Mouse (Mus musculus) left cerebral cortex, postnatal 4 days (tissue): ENCODE results near the gene Clasrp. TPM values are rescaled to one million over a fixed set of nuclear protein-coding genes. Genes with fewer than 3 reads are reported as not detected.
"Not testable (repeated sequence)": the region's sequence is repeated elsewhere in the genome, so short reads cannot be mapped to it uniquely, and the experiment has no call there.

Experiments used
- DNase-seq: peaks from one replicate; pipeline ENCODE4 v3.0.0-alpha.2; 2022
- intact Hi-C: fragments of 180-260 bp; cut with DNase I; formaldehyde crosslinking; loops from one replicate; pipeline ENCODE4 v1.15.1; 2025
- total RNA-seq, 2 experiments: library from RNA; stranded (reverse); gene quantifications; 2 replicates each; pipeline ENCODE4 v1.2.3; 2021

Gene Clasrp
- total RNA-seq, 2 experiments from 2014 or later, result 98.0 to 106 TPM

DNA sequence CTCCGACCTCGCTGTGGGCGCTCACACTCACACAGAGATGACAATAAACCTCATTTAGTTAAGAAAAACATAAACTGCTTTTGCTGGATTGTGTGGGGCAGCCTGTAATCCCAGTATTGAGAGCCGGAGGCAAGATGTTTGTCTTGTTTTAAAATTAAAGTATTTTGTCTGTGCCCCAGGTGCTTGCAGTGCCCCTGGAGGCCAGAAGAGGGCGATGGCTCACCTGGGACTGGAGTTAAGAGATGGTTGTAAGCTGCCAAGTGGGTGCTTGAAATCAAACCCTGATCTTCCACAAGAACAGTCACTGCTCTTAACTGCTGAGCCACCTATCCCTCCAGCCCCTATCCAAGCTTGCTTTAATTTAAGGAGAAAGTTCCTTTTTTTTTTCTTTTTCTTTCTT lies 6.7 kb upstream of the Clasrp start:
- no peak for DNase-seq
- intact Hi-C loops, result no loop called here

DNA sequence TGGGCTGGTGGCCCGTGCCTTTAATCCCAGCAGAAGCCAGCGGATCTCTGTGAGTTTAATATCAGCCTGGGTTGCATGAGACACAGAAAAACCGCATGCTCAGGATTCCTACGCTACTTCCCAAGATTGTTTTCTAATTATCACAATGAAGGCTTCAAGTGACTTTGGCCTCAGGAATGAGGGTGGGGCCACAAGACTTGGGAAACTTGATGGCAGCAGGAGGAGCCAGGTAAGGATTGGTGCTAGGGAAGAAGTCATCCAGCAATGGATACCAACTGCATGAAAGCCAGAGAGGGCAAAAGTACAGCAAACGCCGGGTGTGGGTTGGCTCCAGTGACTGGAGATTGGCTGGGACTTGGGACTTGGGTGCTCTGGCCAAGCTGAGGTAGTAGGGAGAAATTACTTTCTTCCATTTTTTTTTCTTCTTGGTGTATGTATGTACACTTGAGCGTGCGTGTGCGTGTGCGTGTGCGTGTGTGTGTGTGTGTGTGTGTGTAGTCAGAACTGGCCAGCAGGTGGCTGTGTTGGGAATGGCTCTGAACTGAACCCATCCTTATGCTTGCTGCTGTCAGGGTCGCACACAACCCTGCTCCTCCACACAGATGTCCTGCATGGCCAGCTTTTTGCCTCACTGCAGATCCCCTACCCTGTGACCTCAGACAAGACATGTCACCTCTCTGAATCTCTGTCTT lies 5.5 kb upstream of the Clasrp start:
- no peak for DNase-seq
- intact Hi-C loops, result no loop called here

GRCm38 (mm10) chr7:19607291-19607690 lies 3.0 kb upstream of the Clasrp start:
- DNase-seq, result no peak
- intact Hi-C loops, result no loop called here

DNA sequence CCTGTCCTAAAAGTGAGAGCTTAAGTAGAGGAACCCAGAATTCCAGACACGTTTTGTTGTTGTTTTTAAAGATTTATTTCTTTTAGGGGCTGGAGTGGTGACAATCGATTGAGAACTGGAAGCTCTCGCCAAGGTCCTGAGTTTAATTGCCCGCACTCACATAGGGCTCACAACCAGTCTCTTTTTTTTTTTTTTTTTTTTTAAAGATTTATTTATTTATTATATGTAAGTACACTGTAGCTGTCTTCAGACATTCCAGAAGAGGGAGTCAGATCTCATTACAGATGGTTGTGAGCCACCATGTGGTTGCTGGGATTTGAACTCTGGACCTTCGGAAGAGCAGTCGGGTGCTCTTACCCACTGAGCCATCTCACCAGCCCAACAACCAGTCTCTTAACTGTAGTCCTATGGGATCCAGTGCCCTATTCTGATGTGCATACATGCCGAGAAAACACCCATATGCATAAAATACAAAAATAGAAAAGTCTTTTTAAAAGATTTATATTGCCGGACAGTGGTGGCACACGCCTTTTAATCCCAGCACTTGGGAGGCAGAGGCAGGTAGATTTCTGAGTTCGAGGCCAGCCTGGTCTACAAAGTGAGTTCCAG lies 424 bp upstream of the Clasrp start:
- intact Hi-C loops, DNase-seq: not testable (repeated sequence)

DNA sequence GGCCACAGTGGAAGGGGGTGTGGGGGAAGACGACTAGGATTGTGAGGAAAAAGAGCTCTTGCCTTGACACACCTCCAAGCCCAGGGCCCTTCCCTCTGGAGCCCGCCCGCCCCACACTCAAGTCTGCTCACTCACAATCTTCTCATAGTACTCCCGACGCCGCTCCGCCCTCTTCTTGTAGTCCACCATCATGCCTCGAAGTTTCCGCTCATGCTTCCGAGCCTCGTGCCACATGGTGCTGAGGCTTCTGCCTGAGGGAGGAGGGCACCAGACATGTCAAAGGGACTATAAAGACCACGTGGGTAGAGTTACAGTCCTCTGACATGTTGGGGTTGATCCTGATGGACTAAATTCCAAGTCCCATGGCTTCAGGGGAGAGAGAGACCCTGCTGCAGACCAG lies 1.2 kb downstream of the Clasrp start:
- no peak for DNase-seq
- intact Hi-C loops, result no loop called here

DNA sequence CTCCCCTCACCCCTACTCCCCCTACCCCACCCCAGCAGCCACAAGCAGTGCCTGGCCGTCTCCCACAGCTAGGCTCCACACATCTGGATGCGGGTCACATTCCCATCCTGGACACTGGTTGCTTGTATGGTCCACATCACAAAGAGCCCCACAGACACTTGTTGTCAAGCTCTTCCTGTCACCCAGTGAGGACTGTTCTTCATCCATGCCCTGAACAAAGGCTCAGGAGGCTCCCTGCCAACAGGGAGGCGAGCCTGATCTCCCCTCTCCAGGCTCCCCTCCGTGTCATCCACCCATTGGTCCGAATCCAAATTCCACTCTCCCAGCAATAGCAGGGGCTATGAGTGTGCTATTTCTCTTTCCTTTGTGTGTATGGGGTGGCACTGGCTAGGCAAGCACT lies 3.7 kb downstream of the Clasrp start:
- peak; percentile 44 for DNase-seq

GRCm38 (mm10) chr7:19593061-19593730 lies 11.1 kb downstream of the Clasrp start:
- intact Hi-C loops, result no loop called here
- DNase-seq, result no peak

More for the DNA sequence above, 3.7 kb downstream of the Clasrp start:
- intact Hi-C loops, result no loop called here

- intact Hi-C loops, result loop anchor here (10.0 kb wide), 1 partner anchor 45 kb away; no protein-coding TSS in a partner anchor
- DNase-seq, result peak; percentile 81
Observed at GRCm38 (mm10) chr7:19589917-19590316, 14.4 kb downstream of the Clasrp start.

DNA sequence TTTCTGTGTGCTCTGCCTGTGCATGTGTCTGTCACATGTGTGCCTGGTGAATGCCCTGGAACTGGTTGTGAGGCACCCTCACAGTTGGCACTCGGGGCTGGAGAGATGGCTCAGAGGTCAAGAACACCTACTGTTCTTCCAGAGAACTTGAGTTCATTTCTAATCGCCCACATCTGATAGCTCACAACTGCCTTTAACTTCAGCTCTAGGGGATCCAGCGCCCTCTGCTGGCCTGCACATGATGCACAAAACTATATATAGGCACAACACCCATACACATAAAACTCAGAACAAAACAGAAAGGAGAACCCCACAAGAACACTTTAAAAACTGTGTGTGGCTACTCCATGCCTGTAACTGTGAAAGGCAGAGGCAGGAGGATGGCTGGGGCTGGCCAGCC lies 15.1 kb downstream of the Clasrp start:
- peak; percentile 56 for DNase-seq
- intact Hi-C loops, result loop anchor here (10.0 kb wide), 1 partner anchor 46 kb away; no protein-coding TSS in a partner anchor

DNA sequence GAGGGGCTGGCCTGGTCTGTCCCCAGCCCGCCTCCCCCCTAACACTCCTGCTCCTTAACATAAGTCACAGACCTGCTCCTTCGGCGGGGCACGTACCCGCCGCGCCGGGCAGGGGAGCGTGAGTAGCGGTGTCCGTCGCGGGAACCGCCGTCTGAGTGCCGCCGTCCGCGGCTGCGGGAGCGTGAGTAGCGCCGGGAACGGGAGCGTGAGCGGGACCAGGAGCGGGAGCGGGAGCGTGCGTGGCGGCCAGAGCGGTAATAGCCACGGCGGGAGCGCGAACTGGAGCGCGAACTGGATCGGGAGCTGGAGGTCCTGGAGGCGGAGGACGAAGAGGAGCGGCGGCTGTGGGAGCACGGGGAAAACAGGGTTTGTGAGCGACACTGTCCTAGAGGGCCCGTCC lies 18.0 kb downstream of the Clasrp start:
- no peak for DNase-seq
- intact Hi-C loops, result loop anchor here (10.0 kb wide), 1 partner anchor 49 kb away; no protein-coding TSS in a partner anchor

DNA sequence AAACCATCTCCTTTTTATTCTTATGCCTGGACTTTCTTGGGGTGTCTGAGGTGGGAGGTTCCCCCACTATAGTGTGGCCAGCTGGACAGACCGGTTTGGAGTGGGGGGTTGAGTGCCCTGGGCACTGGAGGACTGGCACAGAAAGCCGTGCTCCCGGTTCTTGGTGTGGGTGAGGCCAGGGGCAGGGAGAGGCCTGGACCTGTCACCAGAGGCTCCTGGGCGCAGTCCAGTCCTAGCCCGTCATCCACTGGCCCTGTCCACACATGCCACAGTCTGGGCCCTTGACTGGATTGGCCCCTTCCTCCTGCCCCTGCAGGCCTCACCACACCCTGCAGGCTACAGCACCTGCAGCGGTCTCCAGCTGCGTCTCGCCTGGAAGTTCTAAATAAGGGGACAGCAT lies 23.7 kb downstream of the Clasrp start:
- intact Hi-C loops, result loop anchor here (10.0 kb wide), 1 partner anchor 54 kb away; no protein-coding TSS in a partner anchor

GRCm38 (mm10) chr7:19579751-19580150 lies 24.5 kb downstream of the Clasrp start:
- intact Hi-C loops, result loop anchor here (10.0 kb wide), 1 partner anchor 55 kb away; no protein-coding TSS in a partner anchor
- DNase-seq, result no peak

More for the DNA sequence above, 23.7 kb downstream of the Clasrp start:
- no peak for DNase-seq

DNA sequence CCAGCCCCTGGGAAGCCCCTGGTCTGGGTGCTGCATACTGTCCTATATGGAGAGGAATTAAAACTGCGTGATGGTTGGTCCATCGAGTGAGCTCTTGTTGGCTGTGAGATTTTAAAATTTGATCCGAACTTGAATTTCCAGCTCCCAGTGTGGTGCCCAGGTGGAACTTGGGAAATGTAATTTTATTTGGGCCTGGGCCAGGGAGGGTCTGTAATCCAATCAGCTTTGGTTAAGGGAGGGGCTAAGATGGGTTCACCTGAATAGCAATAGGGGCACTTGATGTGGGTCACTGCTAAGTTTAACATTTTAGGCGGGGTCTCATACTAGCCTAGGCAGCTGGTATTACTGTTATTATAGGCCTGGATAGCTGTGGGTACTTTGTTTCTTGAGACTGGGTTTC lies 25.9 kb downstream of the Clasrp start:
- no peak for DNase-seq
- intact Hi-C loops, result no loop called here

GRCm38 (mm10) chr7:19577877-19578414 lies 26.3 kb downstream of the Clasrp start:
- no peak for DNase-seq
- intact Hi-C loops, result no loop called here

DNA sequence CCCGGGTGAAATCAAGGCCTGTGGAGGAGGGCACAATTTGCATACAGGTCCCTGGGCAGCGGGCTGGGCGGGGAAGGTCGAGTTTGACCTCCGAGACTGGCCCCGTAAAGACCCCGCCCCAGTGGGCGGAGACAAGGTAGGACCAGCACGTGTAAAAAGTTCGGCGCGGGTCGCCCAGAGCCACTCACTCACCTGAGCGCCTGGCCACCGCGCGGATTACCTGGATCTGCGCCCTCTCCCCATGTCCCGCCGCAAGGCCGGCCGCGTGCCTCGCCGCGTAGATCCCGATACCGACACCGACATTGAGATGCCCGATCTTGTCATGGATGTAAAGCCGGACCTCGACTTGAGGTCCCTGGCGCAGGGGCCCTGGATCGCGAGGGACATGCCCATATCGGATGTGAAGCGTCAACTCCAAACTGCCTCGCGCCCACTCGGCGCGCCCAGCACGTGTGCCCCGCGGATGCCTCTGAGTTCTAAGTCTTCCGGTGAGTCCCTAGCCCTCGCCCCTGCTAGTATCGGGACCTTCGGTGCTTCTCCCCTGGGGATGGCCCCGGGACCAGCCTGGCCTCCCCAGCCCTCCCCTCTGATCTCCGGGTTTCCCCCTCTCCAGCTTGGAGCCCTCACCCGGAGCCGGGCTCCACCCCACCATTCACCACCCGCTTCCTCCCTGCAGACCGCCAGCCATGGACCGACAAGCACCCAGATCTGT lies 27.0 kb downstream of the Clasrp start, which contains the start of the genes Zfp296 and Gemin7:
TSS of gene Zfp296 (plus strand) at position 147 of the 712 bp plus-strand sequence.
TSS of gene Gemin7 (minus strand) at position 455 of the 712 bp plus-strand sequence.
- DNase-seq, result no peak

GRCm38 (mm10) chr7:19575559-19575958 lies 28.7 kb downstream of the Clasrp start:
- no peak for DNase-seq
- intact Hi-C loops, result no loop called here

More for the DNA sequence above, 27.0 kb downstream of the Clasrp start, which contains the start of the genes Zfp296 and Gemin7:
- intact Hi-C loops, result no loop called here

GRCm38 (mm10) chr7:19573776-19574140 lies 30.5 kb downstream of the Clasrp start:
- intact Hi-C loops, result no loop called here
- DNase-seq, result no peak

GRCm38 (mm10) chr7:19572926-19573775 lies 31.1 kb downstream of the Clasrp start:
- peak; percentile 79 for DNase-seq

DNA sequence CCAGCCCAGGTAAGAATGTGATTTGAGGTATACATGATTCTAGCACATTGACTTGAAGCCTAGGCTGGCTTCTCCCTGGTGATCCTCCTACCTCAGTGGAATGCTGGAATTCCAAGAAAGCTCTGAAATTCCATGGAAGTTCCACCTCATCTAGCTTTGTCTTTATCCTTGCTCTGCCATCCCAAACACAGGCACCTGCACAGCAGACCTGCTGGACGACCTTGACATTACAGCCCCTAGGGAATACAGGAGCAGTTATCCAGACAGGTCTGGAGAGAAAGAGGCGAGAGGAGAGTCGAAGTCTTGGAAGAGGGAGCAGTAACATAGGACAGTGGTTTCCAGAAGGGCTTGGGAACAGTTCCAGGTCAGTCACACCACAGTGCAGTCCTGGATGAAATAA lies 34.6 kb downstream of the Clasrp start:
- intact Hi-C loops, result no loop called here
- DNase-seq, result no peak

More at GRCm38 (mm10) chr7:19572926-19573775, 31.1 kb downstream of the Clasrp start:
- intact Hi-C loops, result no loop called here
